Mouse (Mus musculus) heart, embryonic 14.5 days (tissue): Measurements from ENCODE around the gene Chpf2. TPM values are rescaled to one million over a fixed set of nuclear protein-coding genes. Genes with fewer than 3 reads are reported as not detected.
A peak's percentile ranks its signal among the peaks of the same experiment; 100 is the strongest.

Experiments
- ATAC-seq: fragments of 200-750 bp; cut with Nextera tagmentation; 2 replicates; pipeline ENCODE4 v1.8.0; 2017; ENCODE audit warnings: low read depth, moderate TSS enrichment; ENCODE audit not compliant: insufficient number of reproducible peaks, insufficient read depth, low FRiP score
- H3K27ac ChIP-seq, 2 experiments: fragments of 200-500 bp in 1 of 2; fragments of 300-500 bp in 1 of 2; sonication (generic) in 1 of 2; replicated peaks in 1 of 2; 2 replicates each; pipeline ENCODE4 v1.5.1; 2012 to 2014; ENCODE audit warnings: low read depth in 2 of 2, low read length in 2 of 2, control low read depth in 1 of 2, mild to moderate bottlenecking in 1 of 2, mixed read lengths in 1 of 2; ENCODE audit not compliant: control insufficient read depth in 1 of 2, insufficient read depth in 1 of 2
- H3K27me3 ChIP-seq: fragments of 300-500 bp; sonication (generic); 2 replicates; pipeline ENCODE4 v1.6.1; 2014; ENCODE audit warnings: mild to moderate bottlenecking, low read length, control low read depth; ENCODE audit not compliant: control insufficient read depth, insufficient read depth
- H3K36me3 ChIP-seq: fragments of 300-500 bp; sonication (generic); 2 replicates; pipeline ENCODE4 v1.6.1; 2014; ENCODE audit warnings: mild to moderate bottlenecking, control low read depth, low read length, mixed read lengths; ENCODE audit not compliant: control insufficient read depth, insufficient read depth
- H3K4me1 ChIP-seq, 2 experiments: fragments of 200-500 bp in 1 of 2; fragments of 300-500 bp in 1 of 2; sonication (generic) in 1 of 2; 2 replicates each; pipeline ENCODE4 v1.6.1; 2012 to 2014; ENCODE audit warnings: low read length in 2 of 2, control low read depth in 1 of 2, mixed read lengths in 1 of 2; ENCODE audit not compliant: control insufficient read depth in 2 of 2, insufficient read depth in 2 of 2
- H3K4me2 ChIP-seq: fragments of 300-500 bp; sonication (generic); 2 replicates; pipeline ENCODE4 v1.6.1; 2014; ENCODE audit warnings: mild to moderate bottlenecking, low read length
- H3K4me3 ChIP-seq, 2 experiments: fragments of 200-500 bp in 1 of 2; fragments of 300-500 bp in 1 of 2; sonication (generic) in 1 of 2; 2 replicates each; pipeline ENCODE4 v1.5.1; 2012 to 2014; ENCODE audit warnings: low read length in 2 of 2, mild to moderate bottlenecking in 2 of 2, control low read depth in 1 of 2, low read depth in 1 of 2, moderate library complexity in 1 of 2; ENCODE audit not compliant: control insufficient read depth in 1 of 2, insufficient read depth in 1 of 2
- H3K9ac ChIP-seq: fragments of 300-500 bp; sonication (generic); 2 replicates; pipeline ENCODE4 v1.6.1; 2014; ENCODE audit warnings: mild to moderate bottlenecking, low read length
- H3K9me3 ChIP-seq: fragments of 300-500 bp; sonication (generic); 2 replicates; pipeline ENCODE4 v1.6.1; 2016; ENCODE audit warnings: low read length, control low read depth; ENCODE audit not compliant: control insufficient read depth
- WGBS: fragments of 180-500 bp; shearing (Covaris S2); extraction: QIAGEN DNeasy Blood & Tissue Kit; methylation state at CpG from one replicate; pipeline ENCODE4 v1.1.7; 2014; 5-methylcytosine and 5-hydroxymethylcytosine counted together
- polyA plus RNA-seq: library from polyadenylated mRNA; unstranded; fragments of >200 nt; fragmentation: Nextera tagmentation; extraction: Ambion mirVana; gene quantifications from 2 replicates; pipeline ENCODE4 v1.2.1, GENCODE M21; 2014

Gene Chpf2
- polyA plus RNA-seq, 1 experiment from 2014 or later: 8.6 TPM

DNA sequence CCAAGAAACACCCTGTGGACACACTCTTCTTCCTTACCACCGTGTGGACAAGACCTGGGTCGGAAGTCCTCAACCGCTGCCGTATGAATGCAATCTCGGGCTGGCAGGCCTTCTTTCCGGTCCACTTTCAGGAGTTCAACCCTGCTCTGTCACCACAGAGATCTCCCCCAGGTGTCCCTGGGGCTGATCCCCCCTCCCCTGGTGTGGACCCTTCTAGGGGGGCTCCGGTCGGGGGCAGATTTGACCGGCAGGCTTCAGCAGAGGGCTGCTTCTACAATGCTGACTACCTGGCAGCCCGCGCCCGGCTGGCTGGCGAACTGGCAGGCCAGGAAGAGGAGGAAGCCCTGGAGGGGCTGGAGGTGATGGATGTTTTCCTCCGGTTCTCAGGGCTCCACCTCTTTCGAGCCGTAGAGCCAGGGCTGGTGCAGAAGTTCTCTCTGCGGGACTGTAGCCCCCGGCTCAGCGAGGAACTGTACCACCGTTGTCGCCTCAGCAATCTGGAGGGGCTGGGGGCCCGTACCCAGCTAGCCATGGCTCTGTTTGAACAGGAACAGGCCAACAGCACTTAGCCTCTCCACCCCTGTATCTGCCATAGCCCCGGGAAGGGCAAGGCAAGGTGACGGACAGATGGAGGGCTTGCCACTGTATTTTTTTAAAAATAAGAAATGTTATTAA, 5.4 kb downstream of the Chpf2 start:
- peak overlapping the region; percentile 48 for H3K9ac ChIP-seq
- peaks cover 87% of the 10 kb centered on the region for H3K36me3 ChIP-seq
- ATAC-seq: no peak
- H3K4me2 ChIP-seq: no peak overlapping the region
- H3K4me1 ChIP-seq: peaks cover 11 to 23% of the 10 kb centered on the region in 2 experiments; a peak in 3 of 4 replicates
- 59% methylated on average over 24 of the region's 24 CpGs for WGBS
- no peaks in the 10 kb centered on the region for H3K9me3 ChIP-seq
- no peak overlapping the region for H3K27ac ChIP-seq
- no peak overlapping the region for H3K4me3 ChIP-seq
- no peaks in the 10 kb centered on the region for H3K27me3 ChIP-seq

- Histone ChIP-seq H3K36me3 (peaks cover 87% of the 10 kb centered on the region), H3K27me3 (no peaks in the 10 kb centered on the region), H3K9ac (no peak overlapping the region), H3K4me1 (peaks cover 11 to 18% of the 10 kb centered on the region in 2 experiments; a peak in 3 of 4 replicates), H3K4me3 (no peak overlapping the region), H3K4me2 (no peak overlapping the region), H3K9me3 (no peaks in the 10 kb centered on the region), H3K27ac (no peak overlapping the region)
- no peak for ATAC-seq
- WGBS: 70% methylated on average over 21 of the region's 21 CpGs
Measured at GRCm38 (mm10) chr5:24592471-24593160, 6.1 kb downstream of the Chpf2 start.

DNA sequence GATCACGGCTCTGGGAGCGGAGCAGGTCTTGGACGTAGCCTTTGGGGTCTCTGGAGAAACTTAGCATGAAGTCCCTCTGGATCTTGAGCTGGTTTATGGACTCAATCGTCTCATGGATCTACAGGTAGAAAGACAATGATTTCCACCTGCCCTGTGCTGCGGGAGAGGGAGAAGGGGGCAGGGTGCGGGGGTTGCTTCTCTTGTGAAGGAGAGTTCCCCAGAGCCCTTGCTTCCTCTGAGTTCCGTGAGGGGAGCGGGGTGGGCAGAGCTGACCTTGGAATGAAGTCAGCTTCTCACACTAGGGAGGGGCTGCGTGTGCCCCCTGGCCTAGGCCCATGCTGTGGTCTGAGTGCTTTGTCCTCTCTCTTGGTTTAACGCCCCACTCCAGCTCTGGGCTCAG, 6.7 kb downstream of the Chpf2 start:
- 84% methylated on average over 10 of the region's 10 CpGs for WGBS
- Histone ChIP-seq H3K9ac (no peak overlapping the region), H3K4me1 (peaks cover 12 to 19% of the 10 kb centered on the region in 2 experiments; a peak in 3 of 4 replicates), H3K4me2 (no peak overlapping the region), H3K27me3 (no peaks in the 10 kb centered on the region), H3K36me3 (peaks cover 85% of the 10 kb centered on the region), H3K9me3 (no peaks in the 10 kb centered on the region), H3K4me3 (no peak overlapping the region), H3K27ac (no peak overlapping the region)
- no peak for ATAC-seq

- Histone ChIP-seq H3K4me2 (no peak overlapping the region), H3K27ac (no peak overlapping the region), H3K9me3 (no peaks in the 10 kb centered on the region), H3K4me1 (peaks cover 16 to 19% of the 10 kb centered on the region in 2 experiments; a peak in 3 of 4 replicates), H3K9ac (no peak overlapping the region), H3K27me3 (no peaks in the 10 kb centered on the region), H3K4me3 (no peak overlapping the region), H3K36me3 (peaks cover 78% of the 10 kb centered on the region)
- 67% methylated on average over 10 of the region's 10 CpGs for WGBS
- ATAC-seq: no peak
Measured at GRCm38 (mm10) chr5:24593928-24594327, 7.4 kb downstream of the Chpf2 start.

- Histone ChIP-seq H3K27ac (no peak overlapping the region), H3K36me3 (peaks cover 74% of the 10 kb centered on the region), H3K9me3 (no peaks in the 10 kb centered on the region), H3K4me1 (peaks cover 19 to 23% of the 10 kb centered on the region in 2 experiments; a peak in 3 of 4 replicates), H3K27me3 (no peaks in the 10 kb centered on the region), H3K4me3 (no peak overlapping the region), H3K4me2 (no peak overlapping the region), H3K9ac (no peak overlapping the region)
- 91% methylated on average over 5 of the region's 5 CpGs for WGBS
- ATAC-seq: no peak
Measured at GRCm38 (mm10) chr5:24594346-24594745, 7.8 kb downstream of the Chpf2 start.

DNA sequence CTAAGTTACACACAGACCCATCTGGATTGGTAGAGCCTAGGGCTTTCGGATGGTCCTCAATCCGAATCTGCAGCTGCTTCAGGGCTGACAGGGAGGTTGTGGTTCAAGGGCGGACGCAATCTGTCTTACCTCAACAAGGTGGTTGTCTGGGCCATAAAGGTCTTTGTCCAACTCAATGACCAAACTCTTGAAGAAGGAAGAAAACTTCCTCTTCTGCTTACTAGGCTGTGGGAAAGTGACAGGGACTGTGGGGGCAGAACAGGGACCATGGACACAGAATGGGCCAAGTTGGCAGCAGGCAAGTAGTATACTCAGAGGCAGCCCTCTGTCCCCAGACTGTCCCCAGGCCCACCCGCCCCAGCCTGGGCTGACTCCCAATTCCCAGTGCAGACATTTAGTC, 8.7 kb downstream of the Chpf2 start:
- Histone ChIP-seq H3K27me3 (no peaks in the 10 kb centered on the region), H3K9ac (no peak overlapping the region), H3K4me2 (no peak overlapping the region), H3K4me3 (no peak overlapping the region), H3K9me3 (no peaks in the 10 kb centered on the region), H3K36me3 (peaks cover 65% of the 10 kb centered on the region), H3K27ac (no peak overlapping the region), H3K4me1 (peaks cover 21 to 29% of the 10 kb centered on the region in 2 experiments; a peak in 3 of 4 replicates)
- ATAC-seq: no peak
- 93% methylated on average over 5 of the region's 5 CpGs for WGBS

DNA sequence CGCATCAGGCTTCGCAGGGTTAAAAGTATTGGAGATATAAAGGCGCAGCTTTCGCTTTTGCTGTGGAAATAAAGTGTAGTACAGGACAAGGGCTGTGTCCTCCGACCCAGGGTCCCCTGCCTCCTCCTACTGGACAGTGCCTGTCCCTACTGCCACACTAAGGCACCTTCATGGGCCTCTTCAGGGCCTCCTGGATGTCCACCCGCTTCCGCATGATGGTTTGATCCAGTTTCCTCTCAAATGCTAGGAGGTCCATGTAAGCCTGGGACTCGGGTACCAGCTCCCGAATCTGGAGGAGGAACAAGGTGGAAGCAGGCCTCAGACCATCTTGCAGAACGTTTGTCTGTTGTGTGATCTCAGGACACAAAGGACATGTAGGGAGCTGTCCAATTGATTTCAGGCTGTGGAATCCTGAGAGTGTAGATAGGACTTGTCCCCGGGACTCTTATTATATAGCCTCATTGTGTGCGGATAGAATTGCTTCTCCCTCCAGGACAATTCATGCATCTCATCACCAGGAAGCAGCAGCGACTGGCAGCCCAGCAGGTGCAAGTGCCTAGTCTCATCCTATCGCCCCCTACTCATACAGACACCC, 9.3 kb downstream of the Chpf2 start:
- Histone ChIP-seq H3K27ac (no peak overlapping the region), H3K9ac (no peak overlapping the region), H3K9me3 (no peaks in the 10 kb centered on the region), H3K27me3 (no peaks in the 10 kb centered on the region), H3K4me2 (no peak overlapping the region), H3K36me3 (peaks cover 59% of the 10 kb centered on the region), H3K4me3 (no peak overlapping the region), H3K4me1 (peaks cover 23 to 35% of the 10 kb centered on the region in 2 experiments; a peak in 3 of 4 replicates)
- no peak for ATAC-seq
- 76% methylated on average over 14 of the region's 14 CpGs for WGBS
